Mouse (Mus musculus) cerebellum, adult 2 months (tissue): ENCODE results near the gene Psma1. TPM values are rescaled to one million over a fixed set of nuclear protein-coding genes. Genes with fewer than 3 reads are reported as not detected.

Experiments used
- DNase-seq, 2 experiments: peaks; one replicate each; pipeline ENCODE4 v3.0.0; 2021
- H3K27ac ChIP-seq: fragments of 200-500 bp; 2 replicates; pipeline ENCODE4 v1.5.1; 2012; ENCODE audit warnings: low read length, control low read depth, inconsistent platforms; ENCODE audit not compliant: insufficient read depth
- H3K27me3 ChIP-seq: fragments of 200-500 bp; 2 replicates; pipeline ENCODE4 v1.6.1; 2012; ENCODE audit warnings: inconsistent platforms, mild to moderate bottlenecking, low read length, moderate library complexity; ENCODE audit not compliant: control insufficient read depth, insufficient read depth
- H3K4me1 ChIP-seq: fragments of 200-500 bp; 2 replicates; pipeline ENCODE4 v1.6.1; 2011; ENCODE audit warnings: low read length; ENCODE audit not compliant: control insufficient read depth, insufficient read depth
- H3K4me3 ChIP-seq: fragments of 200-500 bp; replicated peaks from 2 replicates; pipeline ENCODE3; 2011; ENCODE audit warnings: mild to moderate bottlenecking, low read depth, low read length, control low read depth; ENCODE audit not compliant: insufficient read depth
- CTCF ChIP-seq: fragments of 200-500 bp; IDR thresholded peaks from 2 replicates; pipeline ENCODE4 v1.5.1; 2011; ENCODE audit warnings: low read depth, mild to moderate bottlenecking, control low read depth, low read length, moderate library complexity, borderline replicate concordance; ENCODE audit not compliant: insufficient read depth
- POLR2A ChIP-seq: fragments of 200-500 bp; IDR thresholded peaks from 2 replicates; pipeline ENCODE4 v1.6.1; 2011; ENCODE audit warnings: low read length, control low read depth, borderline replicate concordance; ENCODE audit not compliant: insufficient read depth
- WGBS: fragments of 180-500 bp; shearing (Covaris S2); methylation state at CpG from one replicate; pipeline ENCODE4 v1.1.7; 2018; 5-methylcytosine and 5-hydroxymethylcytosine counted together
- polyA plus RNA-seq: library from polyadenylated mRNA; depleted of rRNA; stranded (reverse); fragments of >200 nt; gene quantifications from 2 replicates; pipeline ENCODE4 v1.2.3, GENCODE M21; 2012; rRNA removed

The Psma1 gene
- 177 and 179 TPM in 2 replicates for polyA plus RNA-seq

GRCm38 (mm10) chr7:114276005-114276752, at the start of gene Psma1:
TSS of gene Psma1 (minus strand) at chr7:114276118.
- H3K27ac ChIP-seq = peak within 1 kb of the TSS; percentile 71
- peak; percentile 97 to 98 for DNase-seq
- WGBS = under 1% methylated on average over 39 of the region's 39 CpGs
- H3K27me3 ChIP-seq = no peaks in the 10 kb centered on the region
- H3K4me3 ChIP-seq = peak within 1 kb of the TSS; percentile 82
- no peaks in the 10 kb centered on the region for H3K4me1 ChIP-seq
- TF ChIP-seq POLR2A = peak; percentile 93
- peak; percentile 19; the same call in 1 of the 2 replicates for TF ChIP-seq CTCF

GRCm38 (mm10) chr7:114323527-114323926, 47.6 kb upstream of the Psma1 start:
- WGBS = 79% methylated on average over 1 of the region's 1 CpGs

GRCm38 (mm10) chr7:114322531-114323441, 46.9 kb upstream of the Psma1 start:
- H3K4me1 ChIP-seq = peaks cover 9% of the 10 kb centered on the region; the same call in 1 of the 2 replicates
- 25% methylated on average over 9 of the region's 9 CpGs for WGBS
- H3K4me3 ChIP-seq = no peak overlapping the region
- no peak overlapping the region for H3K27ac ChIP-seq
- TF ChIP-seq CTCF = no peak
- no peak for TF ChIP-seq POLR2A
- H3K27me3 ChIP-seq = no peaks in the 10 kb centered on the region
- DNase-seq = peak; percentile 32 to 54

More at GRCm38 (mm10) chr7:114323527-114323926, 47.6 kb upstream of the Psma1 start:
- DNase-seq = no peak
- H3K27ac ChIP-seq = no peak overlapping the region
- no peak overlapping the region for H3K4me3 ChIP-seq
- no peaks in the 10 kb centered on the region for H3K27me3 ChIP-seq
- TF ChIP-seq CTCF = no peak
- no peak for TF ChIP-seq POLR2A
- peaks cover 9% of the 10 kb centered on the region; the same call in 1 of the 2 replicates for H3K4me1 ChIP-seq

GRCm38 (mm10) chr7:114321694-114322372, 45.9 kb upstream of the Psma1 start:
- Histone ChIP-seq H3K27ac (no peak overlapping the region), H3K4me1 (peaks cover 9% of the 10 kb centered on the region; the same call in 1 of the 2 replicates), H3K4me3 (no peak overlapping the region), H3K27me3 (no peaks in the 10 kb centered on the region)
- WGBS = 25% methylated on average over 5 of the region's 5 CpGs
- no peak for DNase-seq
- TF ChIP-seq CTCF (no peak), POLR2A (no peak)

- H3K27ac ChIP-seq = no peak overlapping the region
- no peak overlapping the region for H3K4me3 ChIP-seq
- TF ChIP-seq CTCF (no peak), POLR2A (no peak)
- DNase-seq = no peak
- H3K27me3 ChIP-seq = no peaks in the 10 kb centered on the region
- WGBS = 89% methylated on average over 4 of the region's 4 CpGs
- peaks cover 6% of the 10 kb centered on the region; the same call in 1 of the 2 replicates for H3K4me1 ChIP-seq
Measured at GRCm38 (mm10) chr7:114317896-114318295, 42.0 kb upstream of the Psma1 start.

GRCm38 (mm10) chr7:114317389-114317792, 41.5 kb upstream of the Psma1 start:
- Histone ChIP-seq H3K4me3 (no peak overlapping the region), H3K4me1 (peaks cover 1% of the 10 kb centered on the region; the same call in 1 of the 2 replicates), H3K27ac (no peak overlapping the region), H3K27me3 (no peaks in the 10 kb centered on the region)
- no peak for DNase-seq
- WGBS = 59% methylated on average over 5 of the region's 5 CpGs
- TF ChIP-seq CTCF (no peak), POLR2A (no peak)

GRCm38 (mm10) chr7:114316361-114316871, 40.5 kb upstream of the Psma1 start:
- Histone ChIP-seq H3K27ac (no peak overlapping the region), H3K4me1 (peaks cover under 1% of the 10 kb centered on the region), H3K4me3 (no peak overlapping the region), H3K27me3 (no peaks in the 10 kb centered on the region)
- WGBS = 54% methylated on average over 5 of the region's 5 CpGs
- no peak for TF ChIP-seq CTCF
- no peak for TF ChIP-seq POLR2A
- no peak for DNase-seq
